Mouse (Mus musculus) embryonic facial prominence, embryonic 13.5 days (tissue): ENCODE measurements at regions not wholly inside any gene's neighbourhood (a gene's known extent, or its start where the extent isn't known, plus 50 kb on each side); places are given as distances from the start of the nearest gene placed in this dataset.

Experiments used
- ATAC-seq: fragments of 200-750 bp; cut with Nextera tagmentation; 2 replicates; pipeline ENCODE4 v1.8.0; 2017; ENCODE audit warnings: low read depth; ENCODE audit not compliant: insufficient number of reproducible peaks, insufficient read depth, low FRiP score, low TSS enrichment
- H3K27ac ChIP-seq: fragments of 300-500 bp; sonication (generic); 2 replicates; pipeline ENCODE4 v1.5.1; 2015; ENCODE audit warnings: moderate library complexity, mild to moderate bottlenecking, inconsistent platforms
- H3K27me3 ChIP-seq: fragments of 300-500 bp; sonication (generic); 2 replicates; pipeline ENCODE4 v1.6.1; 2015; ENCODE audit warnings: mild to moderate bottlenecking, inconsistent platforms
- H3K36me3 ChIP-seq: fragments of 300-500 bp; sonication (generic); 2 replicates; pipeline ENCODE4 v1.6.1; 2015; ENCODE audit warnings: mild to moderate bottlenecking, inconsistent platforms
- H3K4me1 ChIP-seq: fragments of 300-500 bp; sonication (generic); 2 replicates; pipeline ENCODE4 v1.6.1; 2015; ENCODE audit warnings: inconsistent platforms
- H3K4me2 ChIP-seq: fragments of 300-500 bp; sonication (generic); 2 replicates; pipeline ENCODE4 v1.6.1; 2015; ENCODE audit warnings: moderate library complexity, mild to moderate bottlenecking, inconsistent platforms
- H3K4me3 ChIP-seq: fragments of 300-500 bp; sonication (generic); 2 replicates; pipeline ENCODE4 v1.5.1; 2015; ENCODE audit warnings: mild to moderate bottlenecking, inconsistent platforms
- H3K9ac ChIP-seq: fragments of 300-500 bp; sonication (generic); 2 replicates; pipeline ENCODE4 v1.6.1; 2015; ENCODE audit warnings: mild to moderate bottlenecking, inconsistent platforms
- H3K9me3 ChIP-seq: fragments of 300-500 bp; sonication (generic); 2 replicates; pipeline ENCODE4 v1.6.1; 2016; ENCODE audit warnings: inconsistent platforms
- WGBS: fragments of 180-500 bp; shearing (Covaris S2); methylation state at CpG from one replicate; pipeline ENCODE4 v1.1.7; 2015; ENCODE audit warnings: mixed read lengths; 5-methylcytosine and 5-hydroxymethylcytosine counted together

- H3K4me3 ChIP-seq: no peak overlapping the region
- H3K4me1 ChIP-seq: peaks cover 6% of the 10 kb centered on the region; the same call in 1 of the 2 replicates
- 53% methylated on average over 3 of the region's 3 CpGs for WGBS
- H3K9ac ChIP-seq: no peak overlapping the region
- no peaks in the 10 kb centered on the region for H3K36me3 ChIP-seq
- H3K9me3 ChIP-seq: no peaks in the 10 kb centered on the region
- no peak for ATAC-seq
- H3K27ac ChIP-seq: no peak overlapping the region
- no peak overlapping the region for H3K4me2 ChIP-seq
- peaks cover 25% of the 10 kb centered on the region for H3K27me3 ChIP-seq
These were observed 223.5 kb upstream of the Mvb12b start for GRCm38 (mm10) chr2:34111286-34111685.

- WGBS: 85% methylated on average over 17 of the region's 17 CpGs
- H3K9ac ChIP-seq: no peak overlapping the region
- no peak overlapping the region for H3K4me3 ChIP-seq
- no peak for ATAC-seq
- peaks cover 8% of the 10 kb centered on the region; the same call in 1 of the 2 replicates for H3K4me1 ChIP-seq
- no peaks in the 10 kb centered on the region for H3K9me3 ChIP-seq
- no peak overlapping the region for H3K4me2 ChIP-seq
- H3K36me3 ChIP-seq: no peaks in the 10 kb centered on the region
- no peak overlapping the region for H3K27ac ChIP-seq
- peaks cover 31% of the 10 kb centered on the region for H3K27me3 ChIP-seq
These were observed 222.8 kb upstream of the Mvb12b start for GRCm38 (mm10) chr2:34110582-34110981.

- Histone ChIP-seq H3K27me3 (peaks cover 33% of the 10 kb centered on the region), H3K4me2 (no peak overlapping the region), H3K4me1 (peaks cover 8% of the 10 kb centered on the region; the same call in 1 of the 2 replicates), H3K4me3 (no peak overlapping the region), H3K36me3 (no peaks in the 10 kb centered on the region), H3K9me3 (no peaks in the 10 kb centered on the region), H3K9ac (no peak overlapping the region), H3K27ac (no peak overlapping the region)
- no peak for ATAC-seq
- 59% methylated on average over 27 of the region's 27 CpGs for WGBS
These were observed 220.0 kb upstream of the Mvb12b start for GRCm38 (mm10) chr2:34107566-34108303.

- H3K27ac ChIP-seq: no peak overlapping the region
- no peaks in the 10 kb centered on the region for H3K9me3 ChIP-seq
- H3K4me3 ChIP-seq: no peak overlapping the region
- H3K9ac ChIP-seq: no peak overlapping the region
- peaks cover 33% of the 10 kb centered on the region for H3K27me3 ChIP-seq
- peak overlapping the region; percentile 36 for H3K4me2 ChIP-seq
- no peak for ATAC-seq
- peaks cover 8% of the 10 kb centered on the region; the same call in 1 of the 2 replicates for H3K4me1 ChIP-seq
- H3K36me3 ChIP-seq: no peaks in the 10 kb centered on the region
- 25% methylated on average over 15 of the region's 15 CpGs for WGBS
These were observed 219.3 kb upstream of the Mvb12b start for GRCm38 (mm10) chr2:34106837-34107565.

GRCm38 (mm10) chr2:34106245-34106644, 218.5 kb upstream of the Mvb12b start:
- WGBS: 63% methylated on average over 9 of the region's 9 CpGs
- ATAC-seq: no peak

GRCm38 (mm10) chr2:34105271-34106051, 217.7 kb upstream of the Mvb12b start:
- H3K4me2 ChIP-seq: no peak overlapping the region
- H3K9me3 ChIP-seq: no peaks in the 10 kb centered on the region
- no peak overlapping the region for H3K9ac ChIP-seq
- H3K4me3 ChIP-seq: no peak overlapping the region
- peaks cover 26% of the 10 kb centered on the region for H3K27me3 ChIP-seq
- no peaks in the 10 kb centered on the region for H3K36me3 ChIP-seq
- peaks cover 8% of the 10 kb centered on the region; the same call in 1 of the 2 replicates for H3K4me1 ChIP-seq
- 63% methylated on average over 13 of the region's 13 CpGs for WGBS
- no peak overlapping the region for H3K27ac ChIP-seq
- ATAC-seq: no peak

More at GRCm38 (mm10) chr2:34106245-34106644, 218.5 kb upstream of the Mvb12b start:
- no peaks in the 10 kb centered on the region for H3K36me3 ChIP-seq
- peaks cover 8% of the 10 kb centered on the region; the same call in 1 of the 2 replicates for H3K4me1 ChIP-seq
- H3K9me3 ChIP-seq: no peaks in the 10 kb centered on the region
- peaks cover 32% of the 10 kb centered on the region for H3K27me3 ChIP-seq
- no peak overlapping the region for H3K9ac ChIP-seq
- peak overlapping the region; percentile 36 for H3K4me2 ChIP-seq
- H3K4me3 ChIP-seq: no peak overlapping the region
- H3K27ac ChIP-seq: no peak overlapping the region

GRCm38 (mm10) chr2:34098004-34098547, 210.3 kb upstream of the Mvb12b start:
- ATAC-seq: no peak

GRCm38 (mm10) chr2:34096561-34096960, 208.8 kb upstream of the Mvb12b start:
- Histone ChIP-seq H3K9ac (no peak overlapping the region), H3K4me2 (no peak overlapping the region), H3K27ac (no peak overlapping the region), H3K27me3 (no peaks in the 10 kb centered on the region), H3K36me3 (no peaks in the 10 kb centered on the region), H3K4me3 (no peak overlapping the region), H3K4me1 (no peaks in the 10 kb centered on the region), H3K9me3 (no peaks in the 10 kb centered on the region)
- no peak for ATAC-seq

More at GRCm38 (mm10) chr2:34098004-34098547, 210.3 kb upstream of the Mvb12b start:
- Histone ChIP-seq H3K27me3 (no peaks in the 10 kb centered on the region), H3K36me3 (no peaks in the 10 kb centered on the region), H3K4me1 (no peaks in the 10 kb centered on the region), H3K27ac (no peak overlapping the region), H3K9ac (no peak overlapping the region), H3K4me2 (no peak overlapping the region), H3K9me3 (no peaks in the 10 kb centered on the region), H3K4me3 (no peak overlapping the region)
- WGBS: 71% methylated on average over 14 of the region's 14 CpGs

GRCm38 (mm10) chr2:34088832-34089231, 201.1 kb upstream of the Mvb12b start:
- Histone ChIP-seq H3K4me3 (no peak overlapping the region), H3K27me3 (no peaks in the 10 kb centered on the region), H3K4me2 (no peak overlapping the region), H3K27ac (no peak overlapping the region), H3K4me1 (no peaks in the 10 kb centered on the region), H3K36me3 (no peaks in the 10 kb centered on the region), H3K9me3 (no peaks in the 10 kb centered on the region), H3K9ac (no peak overlapping the region)
- ATAC-seq: no peak
- WGBS: 61% methylated on average over 4 of the region's 4 CpGs

- no peaks in the 10 kb centered on the region for H3K36me3 ChIP-seq
- no peak overlapping the region for H3K27ac ChIP-seq
- ATAC-seq: no peak
- no peaks in the 10 kb centered on the region for H3K9me3 ChIP-seq
- H3K4me2 ChIP-seq: no peak overlapping the region
- no peaks in the 10 kb centered on the region for H3K4me1 ChIP-seq
- WGBS: 82% methylated on average over 3 of the region's 3 CpGs
- H3K4me3 ChIP-seq: no peak overlapping the region
- no peaks in the 10 kb centered on the region for H3K27me3 ChIP-seq
- no peak overlapping the region for H3K9ac ChIP-seq
These were observed 198.4 kb upstream of the Mvb12b start for GRCm38 (mm10) chr2:34086130-34086529.

- no peak overlapping the region for H3K4me2 ChIP-seq
- no peak overlapping the region for H3K9ac ChIP-seq
- H3K4me1 ChIP-seq: no peaks in the 10 kb centered on the region
- H3K9me3 ChIP-seq: no peaks in the 10 kb centered on the region
- no peak overlapping the region for H3K27ac ChIP-seq
- no peaks in the 10 kb centered on the region for H3K36me3 ChIP-seq
- WGBS: 87% methylated on average over 1 of the region's 1 CpGs
- no peak overlapping the region for H3K4me3 ChIP-seq
- H3K27me3 ChIP-seq: no peaks in the 10 kb centered on the region
- no peak for ATAC-seq
These were observed 196.8 kb upstream of the Mvb12b start for GRCm38 (mm10) chr2:34084513-34084912.
